Mouse (Mus musculus): ENCODE data around the gene Gm6525.

The Gm6525 gene

DNA sequence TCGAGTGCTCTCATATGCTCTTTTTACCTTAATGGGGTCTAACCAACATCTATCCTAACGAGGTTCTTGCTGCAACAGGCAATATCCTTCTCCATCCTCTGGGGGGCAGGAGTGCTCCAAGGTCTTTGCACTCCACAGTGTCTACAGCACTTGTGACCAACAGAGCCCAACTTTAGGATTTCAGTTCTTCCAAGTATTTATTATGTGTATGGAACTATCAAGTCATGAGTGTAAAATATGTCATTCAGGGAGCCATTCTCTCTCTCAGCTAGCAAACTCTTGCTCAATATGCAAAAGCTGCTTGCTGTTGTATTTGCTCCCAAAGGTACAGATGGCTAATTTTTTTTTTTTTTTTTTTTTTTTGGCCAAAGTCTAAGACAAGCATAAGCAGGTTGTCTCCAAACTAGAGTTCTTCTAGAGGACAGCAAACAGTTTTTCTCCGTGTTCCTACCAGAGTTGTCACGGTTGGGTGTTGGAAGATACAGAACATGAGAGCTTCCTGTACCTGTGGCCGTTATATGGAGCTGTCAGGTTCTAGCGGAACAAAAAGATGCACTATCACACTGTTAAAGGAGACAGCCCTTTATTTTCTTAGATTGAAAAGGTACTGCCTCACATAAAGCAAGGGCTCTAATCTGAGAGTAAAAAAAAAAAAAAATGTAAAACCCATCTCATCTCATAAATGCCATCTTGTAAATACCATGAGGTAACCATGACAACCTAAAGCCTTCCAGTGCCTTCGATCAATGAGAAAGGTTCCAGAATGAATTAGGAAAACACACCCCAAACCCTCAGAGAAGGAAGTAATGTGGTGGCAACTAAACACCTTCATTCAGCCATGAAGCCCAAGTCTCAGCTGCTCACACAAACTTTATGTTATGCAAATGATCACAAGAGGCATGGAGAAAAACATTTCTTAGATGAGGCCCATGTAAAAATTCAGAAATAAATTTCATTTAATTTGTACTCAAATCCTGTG, 1.7 kb downstream of the Gm6525 start:
- peak; percentile 65 for DNase-seq

DNA sequence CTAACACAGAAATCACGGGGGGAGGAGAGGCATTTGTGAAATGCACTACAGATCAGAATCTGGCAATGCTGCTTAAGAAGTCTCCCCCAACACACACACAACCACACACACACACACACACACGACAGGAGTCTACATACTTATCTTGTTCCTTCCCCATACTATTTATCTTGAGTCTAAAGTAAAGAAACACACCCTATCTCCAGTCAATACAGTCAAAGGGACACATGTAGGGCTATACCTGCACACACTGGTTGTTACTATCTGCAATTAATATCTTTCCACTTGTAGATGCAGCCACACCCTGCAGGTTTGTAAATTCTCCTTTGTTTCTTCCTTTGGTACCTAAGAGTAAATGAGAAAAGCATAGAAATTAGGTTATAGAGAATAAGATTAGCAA, 3.9 kb downstream of the Gm6525 start:
- DNase-seq, result no peak

DNA sequence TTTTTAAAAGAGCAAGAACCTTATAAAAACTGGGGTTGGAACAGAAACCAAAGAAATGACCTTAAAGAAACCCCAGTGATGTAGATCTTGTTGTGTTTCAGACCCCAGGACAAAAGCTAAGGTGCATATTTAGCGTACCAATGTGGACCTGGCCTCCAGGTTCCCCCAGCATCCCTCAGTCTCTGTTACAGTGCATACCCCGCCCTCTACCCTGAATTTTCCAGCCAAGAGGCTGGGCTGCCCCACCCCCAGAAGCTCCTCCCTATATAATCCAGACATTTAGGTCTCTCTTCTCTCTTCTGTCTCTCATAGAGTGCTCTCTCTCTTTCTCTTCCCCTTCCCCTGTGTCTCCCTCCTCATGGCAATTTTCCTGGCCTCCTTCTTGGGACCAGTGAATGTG, 6.4 kb downstream of the Gm6525 start:
- DNase-seq, result no peak

DNA sequence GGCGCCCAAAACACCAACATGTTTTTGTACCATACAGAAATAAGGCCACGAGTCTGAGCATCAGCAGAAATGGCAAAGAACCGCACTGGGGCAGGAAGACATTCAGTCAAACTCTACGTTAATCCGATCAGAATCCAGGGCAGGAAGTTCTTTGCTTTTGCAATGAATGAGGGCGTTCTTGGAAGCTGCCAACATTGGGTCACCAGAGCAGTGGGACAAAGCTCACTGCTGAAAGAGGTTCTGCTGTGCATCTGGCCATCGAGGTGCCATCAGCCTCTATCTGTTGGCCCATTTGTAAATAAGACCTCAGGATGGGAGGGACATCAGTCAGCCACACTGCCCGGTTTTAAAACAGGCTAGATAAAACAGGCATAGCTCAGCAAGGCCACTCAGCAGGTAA, 7.2 kb downstream of the Gm6525 start:
- DNase-seq, result no peak

DNA sequence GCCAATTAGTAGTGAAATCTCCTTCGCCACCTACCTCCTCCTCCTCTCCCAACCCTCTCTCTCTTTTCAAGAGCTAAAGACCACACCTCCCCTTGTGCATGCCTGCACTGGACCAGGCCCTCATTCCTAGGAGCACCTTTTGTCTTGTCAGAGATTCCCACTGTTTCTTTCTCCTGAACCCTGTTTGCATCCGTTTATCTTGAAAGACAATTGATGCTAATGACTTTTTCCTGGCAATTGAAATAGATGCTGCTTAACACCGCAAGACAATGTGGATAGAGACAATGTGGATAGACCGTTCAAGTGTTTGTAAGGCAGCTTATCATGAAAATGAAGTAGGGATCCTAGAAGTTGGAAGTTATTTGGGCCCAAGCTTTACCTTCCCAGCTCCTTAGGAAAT, 7.8 kb downstream of the Gm6525 start:
- DNase-seq, result no peak

DNA sequence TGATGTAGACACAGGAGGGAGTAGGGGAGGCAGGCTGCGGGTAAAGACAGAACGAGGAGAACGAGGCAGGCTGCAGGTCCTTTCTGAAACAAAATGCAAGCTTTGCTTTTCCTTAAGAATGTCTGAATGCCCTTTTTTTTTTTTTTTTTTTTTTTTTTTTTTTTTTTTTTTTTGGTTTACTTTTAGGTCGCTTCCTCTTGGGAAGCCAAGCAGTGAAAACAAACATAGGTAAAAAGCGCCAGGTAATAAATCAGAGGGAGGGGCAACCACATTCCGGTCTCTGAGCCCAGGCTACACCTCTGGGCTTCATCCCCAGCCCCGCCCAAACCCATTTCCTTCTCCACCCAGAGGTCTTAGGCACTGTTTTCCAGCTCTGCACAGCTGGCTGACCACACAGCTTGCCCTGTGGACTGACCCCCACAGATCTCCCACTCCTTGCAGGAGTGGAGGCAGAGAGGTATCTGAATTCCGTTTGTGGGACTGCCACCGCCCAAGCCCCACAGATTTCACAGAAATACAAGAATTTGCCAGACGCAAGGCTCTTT, 15.8 kb downstream of the Gm6525 start:
- no peak for DNase-seq

DNA sequence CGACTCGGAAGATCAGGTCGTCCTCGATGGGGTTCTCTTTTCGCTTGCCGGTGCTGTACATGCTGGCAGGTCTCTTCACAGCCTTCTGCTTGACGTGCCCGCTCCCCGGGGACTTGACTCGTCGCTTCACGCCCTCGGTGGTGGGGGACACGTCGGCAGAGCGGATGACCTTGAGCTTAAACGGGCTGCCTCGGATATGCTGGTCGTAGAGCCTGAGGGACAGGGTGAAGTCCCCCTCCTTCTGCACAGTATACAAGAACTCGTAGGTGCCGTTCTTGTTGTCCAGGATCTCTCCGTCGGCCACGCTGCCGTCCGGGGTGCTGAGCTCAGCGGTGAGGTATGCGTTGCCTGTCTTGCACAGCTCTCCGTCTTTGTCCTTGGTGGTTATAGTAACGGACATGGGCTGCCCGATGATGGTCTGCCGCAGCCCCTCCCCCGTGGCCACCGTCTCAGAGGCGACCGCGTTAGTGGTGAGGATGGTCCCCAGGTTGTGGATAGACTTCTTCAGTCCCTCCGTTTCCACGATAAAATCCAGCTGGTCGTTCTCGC, 16.7 kb downstream of the Gm6525 start:
- DNase-seq, result no peak

DNA sequence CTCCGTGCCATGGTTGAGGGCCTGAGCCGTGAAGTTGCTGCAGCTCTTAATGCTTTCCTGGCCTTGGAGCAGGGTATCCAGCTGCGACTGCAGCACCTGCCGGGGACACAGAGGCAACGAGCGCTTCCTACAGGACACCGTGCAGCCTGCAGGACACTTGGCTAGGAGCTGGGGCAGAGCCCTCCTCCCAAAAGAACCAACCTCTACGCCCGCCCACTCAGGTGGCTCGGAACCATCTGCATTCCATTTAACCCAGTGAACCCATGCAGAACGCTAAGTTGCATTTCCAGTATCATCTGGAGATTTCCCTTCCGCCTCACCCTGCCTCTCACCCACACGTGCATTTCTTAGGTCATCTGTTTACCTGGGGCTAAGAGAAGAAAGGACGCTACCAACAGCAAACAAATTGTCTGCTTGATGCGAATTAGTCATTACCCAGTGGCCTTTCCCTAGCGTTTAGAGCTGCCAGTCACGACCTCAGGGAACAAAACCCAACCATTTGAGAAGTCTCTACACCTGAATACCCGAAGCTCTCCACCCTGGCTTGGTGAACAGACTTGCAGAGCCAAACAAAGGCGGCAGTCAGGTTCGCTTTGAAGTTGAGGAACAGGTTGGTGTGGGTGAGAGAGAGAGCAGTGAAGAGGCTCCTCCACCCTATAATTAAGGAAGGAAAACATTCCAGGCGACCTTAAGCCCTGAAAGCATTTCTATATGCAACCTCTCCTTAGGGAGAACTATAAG, 17.4 kb downstream of the Gm6525 start:
- no peak for DNase-seq

DNA sequence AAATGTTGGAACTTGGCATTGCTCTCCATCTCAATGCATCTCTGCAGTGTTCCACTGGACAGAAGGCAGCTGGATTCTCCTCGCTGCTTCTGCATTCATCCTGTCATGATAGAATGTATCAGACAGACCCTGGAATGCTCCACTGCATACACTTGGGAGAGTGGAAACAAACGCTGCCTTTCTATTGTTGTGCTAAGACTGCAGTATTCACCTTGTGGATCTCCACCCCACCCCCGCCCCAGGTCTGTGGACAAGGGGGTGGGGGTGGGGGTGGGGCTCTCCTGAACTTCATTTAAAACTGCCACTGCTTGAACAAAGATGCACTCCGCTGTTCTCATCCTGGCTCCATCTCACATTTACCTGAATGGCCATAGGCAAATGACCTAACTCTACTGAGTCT, 20.0 kb downstream of the Gm6525 start:
- no peak for DNase-seq

DNA sequence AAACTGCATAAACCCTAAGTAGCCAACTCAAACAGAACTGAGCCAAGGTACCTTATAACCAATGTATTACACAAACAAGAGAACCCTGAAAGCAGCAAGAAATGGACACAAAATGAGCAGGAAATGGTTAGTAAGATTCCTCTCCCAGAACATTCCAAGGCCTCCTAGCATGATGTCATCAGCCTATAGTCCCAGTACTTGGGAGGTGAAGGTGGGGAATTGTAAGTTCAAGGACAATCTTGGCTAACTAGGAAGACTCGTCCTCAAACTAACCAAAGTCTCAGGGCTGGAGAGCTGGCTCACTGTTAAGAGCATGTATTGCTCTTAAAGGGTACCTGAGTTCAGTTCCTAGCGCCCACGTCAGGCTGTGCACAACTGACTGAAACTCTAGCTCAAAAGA, 24.3 kb downstream of the Gm6525 start:
- no peak for DNase-seq

DNA sequence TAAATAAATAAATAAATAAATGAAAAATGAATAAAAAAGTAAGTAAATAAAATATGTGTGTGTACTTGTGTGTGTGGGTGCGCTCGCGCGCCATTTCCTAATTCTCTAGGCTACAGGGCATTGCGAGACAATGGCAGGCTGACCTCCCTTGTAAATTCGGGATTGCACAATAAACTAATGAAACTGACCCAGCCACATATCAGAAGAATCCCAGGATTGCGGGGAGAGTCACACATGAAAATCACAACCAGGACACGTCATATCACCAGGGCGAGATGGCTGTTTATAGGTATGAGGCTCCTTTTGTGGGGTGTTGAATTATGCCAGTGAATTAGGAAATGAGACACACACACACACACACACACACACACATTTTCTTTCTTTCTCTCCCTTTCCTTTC, 25.6 kb downstream of the Gm6525 start:
- no peak for DNase-seq

DNA sequence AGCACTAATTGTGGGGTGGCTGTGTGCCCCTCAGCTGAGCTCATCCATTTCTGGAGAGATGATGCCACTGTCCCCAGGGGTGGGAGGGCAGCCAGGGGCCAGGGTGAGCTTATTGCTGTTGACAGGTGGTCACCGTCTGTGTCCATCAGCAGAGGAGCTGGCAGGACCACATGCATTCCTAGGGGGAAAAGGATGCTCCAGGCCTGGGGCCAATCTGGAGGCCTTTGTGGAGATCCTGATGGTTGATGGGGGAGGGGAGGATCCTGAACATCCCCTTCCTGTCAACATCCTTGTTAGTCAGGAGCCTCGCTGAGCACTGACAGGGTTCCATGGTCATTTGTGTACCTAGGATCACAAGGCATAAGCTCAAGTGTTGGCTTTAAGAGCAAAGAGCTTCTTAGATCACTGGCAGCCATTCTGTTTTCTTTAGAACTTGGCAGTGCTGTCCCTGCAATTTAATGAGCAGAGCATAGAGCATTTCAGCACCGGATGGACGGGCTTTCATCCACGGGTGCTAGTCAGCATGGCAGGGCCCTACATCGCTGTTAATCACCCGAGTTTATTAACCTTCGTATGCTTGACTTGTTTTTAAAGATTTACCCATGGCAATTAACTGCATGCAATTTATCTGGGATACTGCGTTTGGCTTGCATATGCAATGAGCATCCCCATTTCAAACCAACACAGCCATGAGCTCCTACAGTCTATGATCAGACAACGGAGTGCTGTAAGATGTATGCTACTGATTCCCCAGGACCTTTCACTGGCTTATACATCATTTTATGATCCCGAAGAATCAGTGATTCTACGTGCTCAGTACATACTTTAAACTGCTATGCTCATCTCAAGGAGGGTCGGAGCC, 26.9 kb downstream of the Gm6525 start:
- DNase-seq, result no peak

DNA sequence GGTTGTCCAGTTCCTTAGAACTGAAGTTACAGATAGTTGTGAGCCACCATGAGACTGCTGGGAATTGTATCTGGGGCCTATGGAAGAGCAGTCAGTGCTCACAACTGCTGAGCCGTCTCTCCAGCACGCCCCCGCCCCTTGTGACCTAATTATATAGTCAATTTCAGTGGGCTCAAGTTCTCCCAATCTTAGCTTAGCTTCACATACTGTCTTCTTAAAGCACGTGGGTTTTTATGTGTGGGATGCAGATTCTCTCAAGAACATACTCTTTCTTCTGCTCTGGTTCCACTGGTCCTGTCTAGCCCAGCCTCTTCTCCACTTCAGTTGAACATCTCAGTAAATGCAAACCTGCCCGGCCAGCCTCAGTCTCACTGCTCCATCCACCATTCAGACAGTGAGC, 30.7 kb downstream of the Gm6525 start:
- DNase-seq, result no peak

DNA sequence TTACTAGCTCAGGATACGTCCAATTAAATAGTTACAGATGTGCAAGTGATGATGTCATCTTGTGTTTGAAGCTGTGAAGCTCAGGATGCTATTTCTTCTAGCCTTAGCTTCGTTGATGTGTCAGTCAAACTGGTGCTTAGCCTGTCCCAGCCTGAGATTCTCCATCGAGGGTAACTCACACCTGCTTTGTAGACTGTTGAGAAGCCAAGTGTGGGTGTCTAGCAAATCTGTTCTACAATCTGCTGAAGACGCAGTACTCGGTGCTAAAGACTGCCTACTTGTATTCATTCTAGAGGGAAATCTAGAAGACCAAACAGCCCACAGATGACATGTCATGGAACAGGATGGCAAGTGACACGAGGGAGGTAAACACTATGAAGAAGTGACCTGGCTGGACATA, 31.7 kb downstream of the Gm6525 start:
- DNase-seq, result no peak

DNA sequence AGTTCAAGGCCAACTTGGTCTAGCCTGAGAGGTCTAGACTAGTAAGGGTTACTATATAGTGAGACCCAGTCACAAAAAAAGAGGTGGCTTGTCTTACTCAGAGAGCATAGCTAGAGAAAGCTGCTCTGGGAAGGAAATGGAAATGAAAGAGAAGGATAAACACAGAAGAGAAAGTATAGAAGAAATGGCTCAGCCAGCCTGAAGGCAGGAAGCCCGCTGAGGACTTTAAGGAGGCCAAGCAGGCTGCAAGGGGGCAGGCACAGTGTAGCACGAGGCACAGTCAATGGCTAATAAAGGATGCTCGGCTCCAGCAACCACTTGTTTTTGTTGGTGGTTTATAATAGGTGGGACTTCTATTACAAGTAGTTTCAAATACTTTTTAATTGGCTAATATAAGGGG, 32.2 kb downstream of the Gm6525 start:
- no peak for DNase-seq

DNA sequence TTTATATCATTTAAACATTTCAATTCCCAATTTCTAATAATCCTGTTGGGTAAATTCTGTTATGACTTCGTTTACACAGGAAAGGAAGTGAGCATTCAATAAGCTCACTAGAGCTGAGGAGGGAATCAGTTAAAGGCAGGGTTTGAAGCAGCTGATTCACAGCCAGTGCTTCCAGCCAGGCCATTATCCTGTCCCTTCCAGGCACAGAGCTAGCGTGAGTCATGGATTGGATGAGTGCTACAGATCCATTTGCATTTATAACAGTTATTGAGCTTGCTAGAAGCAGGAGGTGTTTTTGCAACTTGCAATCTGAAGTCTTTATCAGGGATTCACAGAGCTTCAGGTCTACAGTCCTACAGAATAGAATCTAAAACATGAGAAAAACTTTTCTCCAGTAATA, 33.5 kb downstream of the Gm6525 start:
- DNase-seq, result no peak

DNA sequence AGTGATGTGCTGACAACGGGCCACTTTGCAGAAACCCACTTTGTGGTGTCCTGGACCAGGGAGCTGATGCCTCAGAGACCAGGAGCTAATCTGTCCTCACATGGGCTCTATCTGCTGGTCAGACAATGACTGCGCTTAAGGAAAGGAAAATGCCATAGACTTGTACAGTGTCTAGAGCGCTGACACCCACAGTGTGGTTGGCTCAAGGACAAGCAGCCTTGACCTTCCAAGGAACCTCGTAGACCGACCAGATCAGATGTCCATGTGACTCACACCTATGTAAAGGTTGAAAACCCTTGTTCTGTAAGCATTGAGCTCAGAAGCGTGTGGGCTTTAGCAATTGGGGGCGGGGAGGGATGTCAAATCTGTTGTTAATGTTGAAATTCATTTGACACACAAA, 34.6 kb downstream of the Gm6525 start:
- DNase-seq, result no peak

DNA sequence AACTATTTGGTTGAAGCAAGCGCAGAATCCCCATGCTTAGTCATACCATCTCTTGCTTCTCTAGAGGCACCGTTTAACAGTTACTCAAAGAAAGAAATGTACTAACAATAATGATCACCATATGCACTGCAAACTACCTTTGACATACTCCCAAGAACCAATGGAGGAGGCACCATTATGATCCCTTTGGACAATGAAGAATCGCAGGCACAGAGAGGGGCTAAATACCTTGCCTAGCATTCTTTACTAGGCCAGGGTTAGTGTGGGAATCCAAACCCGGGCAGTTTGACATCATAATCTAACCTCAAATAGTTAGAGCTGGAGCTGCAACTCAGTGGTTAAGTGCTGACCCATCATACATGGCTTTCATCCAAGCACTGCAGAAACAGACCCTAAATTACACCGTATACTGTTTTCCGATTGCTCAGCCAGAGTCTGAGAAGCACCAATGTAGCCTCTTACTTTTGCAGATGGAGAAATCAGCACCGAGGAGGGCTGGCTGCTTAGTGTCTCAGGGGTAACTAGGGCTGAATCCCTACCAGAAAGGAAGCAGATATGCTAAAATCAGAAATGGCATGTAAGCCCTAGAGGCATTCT, 35.1 kb downstream of the Gm6525 start:
- DNase-seq, result no peak

DNA sequence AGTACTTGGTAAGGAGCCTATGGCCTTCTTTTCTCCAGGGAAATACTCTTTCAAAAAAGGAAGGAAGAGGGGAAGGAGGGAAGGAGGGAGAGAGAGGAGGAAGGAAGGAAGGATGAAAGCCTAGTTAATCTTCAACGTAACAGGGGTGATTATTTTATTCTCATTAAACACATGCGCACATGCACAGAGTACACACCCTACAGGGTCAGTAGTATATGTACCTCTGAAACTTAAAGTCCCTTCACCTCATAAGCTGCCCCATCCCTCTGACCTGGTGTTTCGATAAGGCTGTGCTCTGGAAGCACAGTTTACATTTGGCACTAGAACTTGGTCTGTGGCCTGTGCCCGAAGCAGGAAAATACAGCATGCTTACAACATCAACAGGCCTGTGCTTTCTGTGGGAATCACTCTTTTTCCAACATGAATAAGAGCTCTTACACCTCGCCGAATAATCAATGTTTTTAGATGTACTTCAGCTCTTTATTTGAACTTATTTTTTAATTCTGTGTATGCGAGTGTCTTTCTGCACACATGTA, 37.5 kb downstream of the Gm6525 start:
- no peak for DNase-seq

DNA sequence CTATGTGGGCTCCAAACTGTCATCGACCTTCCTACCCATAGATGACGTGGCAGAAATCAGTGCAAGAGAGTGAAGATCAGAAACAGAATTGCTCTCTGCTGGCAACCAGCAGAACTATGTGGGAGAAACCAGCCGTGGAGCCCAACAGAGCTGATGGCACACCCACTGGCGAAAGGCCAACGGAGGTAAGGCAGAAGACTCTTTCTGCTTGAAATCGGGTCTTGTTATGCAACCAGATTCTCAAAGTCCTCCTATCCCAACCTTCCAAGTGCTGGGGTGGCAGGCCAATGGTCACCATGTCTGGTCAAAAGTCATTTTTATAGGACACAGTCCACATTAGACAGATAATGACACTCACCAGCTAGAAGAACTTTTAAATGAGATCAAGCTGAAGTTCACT, 40.6 kb downstream of the Gm6525 start:
- DNase-seq, result no peak

DNA sequence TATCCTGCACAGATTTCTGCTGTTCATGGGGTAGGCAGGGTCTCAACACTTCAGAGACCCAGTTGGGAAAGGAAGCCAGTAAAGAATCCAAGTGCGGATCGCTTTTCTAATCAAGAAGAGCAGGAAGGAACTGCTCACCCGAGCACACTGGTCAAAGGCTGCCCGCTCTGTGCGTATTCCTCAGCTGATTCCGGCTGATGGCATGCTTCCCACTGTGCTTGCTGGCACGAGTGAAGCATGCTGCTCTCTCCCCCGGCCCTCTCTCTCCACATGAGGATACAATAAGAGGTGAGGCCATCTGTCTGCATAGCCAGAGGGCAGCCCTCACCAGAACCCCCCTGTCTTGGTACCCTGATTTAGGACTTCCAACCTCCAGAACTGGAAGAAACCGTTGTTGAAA, 41.3 kb downstream of the Gm6525 start:
- no peak for DNase-seq
